Mouse (Mus musculus): ENCODE measurements at regions not wholly inside any gene's neighbourhood (a gene's known extent, or its start where the extent isn't known, plus 50 kb on each side); places are given as distances from the start of the nearest gene placed in this dataset.

DNA sequence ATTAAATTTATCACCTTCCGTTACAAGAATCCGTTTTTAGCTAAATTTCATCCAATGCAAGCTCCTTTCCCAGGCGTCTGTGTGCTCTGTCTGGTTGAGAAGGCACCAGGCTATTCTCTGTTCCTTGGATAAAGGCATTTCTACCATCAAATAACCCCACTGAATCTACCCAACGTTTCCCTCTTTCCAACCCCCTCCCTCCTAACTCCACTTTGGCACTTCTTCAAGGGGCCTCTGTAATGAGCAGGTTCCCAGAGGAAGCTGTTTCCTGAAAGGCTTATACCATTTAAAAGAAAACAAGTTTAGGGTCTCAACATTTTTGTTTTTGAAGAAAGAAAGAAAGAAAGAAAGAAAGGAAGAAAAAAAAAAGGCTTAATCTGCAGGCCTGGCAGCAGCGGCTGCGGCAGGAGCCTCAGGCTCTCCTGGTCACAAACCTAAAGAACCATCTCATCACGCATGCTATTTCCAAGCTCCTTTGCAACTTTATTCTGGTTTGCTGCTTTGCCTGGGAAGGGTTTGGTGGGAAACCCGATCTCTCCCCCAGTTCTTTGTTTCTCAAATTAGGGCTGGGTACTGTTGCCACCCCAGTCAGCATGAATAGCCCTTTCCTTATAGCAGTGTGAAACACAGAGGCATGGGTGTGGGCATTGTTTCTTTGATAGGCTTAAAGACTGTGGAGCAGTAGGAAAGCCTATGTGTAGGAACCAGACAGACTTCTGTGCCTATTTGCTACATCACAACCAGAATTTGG is 160.5 kb upstream of the Tnc start:
- no peak overlapping the region for H3K9ac ChIP-seq
- no peaks in the 10 kb centered on the region for H3K9me3 ChIP-seq (ENCODE audit: low read depth, low read length)
- no peak for DNase-seq
- WGBS = 58% methylated on average over 8 of the region's 8 CpGs
- H3K4me1 ChIP-seq (ENCODE audit: insufficient read depth) = no peaks in the 10 kb centered on the region
- no peak overlapping the region for H3K4me3 ChIP-seq (ENCODE audit: low read depth, low read length)
- no peaks in the 10 kb centered on the region for H3K27me3 ChIP-seq (ENCODE audit: insufficient read depth, low read length)
- H3K4me2 ChIP-seq = no peak overlapping the region
- no peak for ATAC-seq (ENCODE audit: insufficient read depth)
- no peaks in the 10 kb centered on the region for H3K36me3 ChIP-seq (ENCODE audit: insufficient read depth)
- H3K27ac ChIP-seq (ENCODE audit: low read depth) = no peak overlapping the region
- no peak for TF ChIP-seq CTCF (IDR thresholded peaks at IDR 0.05; ENCODE audit: low read depth)

DNA sequence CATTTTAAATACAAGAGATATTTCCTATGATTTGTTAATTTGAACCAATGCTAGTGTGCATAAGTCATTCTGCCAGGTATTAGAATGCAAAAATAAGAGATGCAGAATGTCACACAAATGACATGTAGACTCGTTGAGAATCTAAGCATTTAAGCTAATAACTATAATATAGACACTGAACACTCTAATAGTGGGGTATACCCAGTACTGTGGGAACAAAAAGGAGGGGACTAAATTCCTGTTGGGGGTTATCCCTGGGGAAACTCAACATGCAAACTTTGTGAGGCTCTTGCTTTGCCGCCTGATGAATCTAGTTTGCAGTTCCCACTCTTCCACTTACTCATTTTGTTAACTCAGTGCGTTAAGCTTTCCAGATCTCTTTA is 154.0 kb upstream of the Tnc start:
- DNase-seq = no peak
- WGBS = 76% methylated on average over 3 of the region's 3 CpGs
- Histone ChIP-seq H3K27me3 (ENCODE audit: insufficient read depth, low read length) (no peaks in the 10 kb centered on the region), H3K36me3 (ENCODE audit: insufficient read depth) (no peaks in the 10 kb centered on the region), H3K4me3 (ENCODE audit: low read depth, low read length) (no peak overlapping the region), H3K9me3 (ENCODE audit: low read depth, low read length) (no peaks in the 10 kb centered on the region), H3K4me2 (no peak overlapping the region), H3K9ac (no peak overlapping the region), H3K27ac (ENCODE audit: low read depth) (no peak overlapping the region), H3K4me1 (ENCODE audit: insufficient read depth) (peaks cover 4% of the 10 kb centered on the region; the same call in 1 of the 2 replicates)
- TF ChIP-seq CTCF (IDR thresholded peaks at IDR 0.05; ENCODE audit: low read depth) = no peak
- no peak for ATAC-seq (ENCODE audit: insufficient read depth)

DNA sequence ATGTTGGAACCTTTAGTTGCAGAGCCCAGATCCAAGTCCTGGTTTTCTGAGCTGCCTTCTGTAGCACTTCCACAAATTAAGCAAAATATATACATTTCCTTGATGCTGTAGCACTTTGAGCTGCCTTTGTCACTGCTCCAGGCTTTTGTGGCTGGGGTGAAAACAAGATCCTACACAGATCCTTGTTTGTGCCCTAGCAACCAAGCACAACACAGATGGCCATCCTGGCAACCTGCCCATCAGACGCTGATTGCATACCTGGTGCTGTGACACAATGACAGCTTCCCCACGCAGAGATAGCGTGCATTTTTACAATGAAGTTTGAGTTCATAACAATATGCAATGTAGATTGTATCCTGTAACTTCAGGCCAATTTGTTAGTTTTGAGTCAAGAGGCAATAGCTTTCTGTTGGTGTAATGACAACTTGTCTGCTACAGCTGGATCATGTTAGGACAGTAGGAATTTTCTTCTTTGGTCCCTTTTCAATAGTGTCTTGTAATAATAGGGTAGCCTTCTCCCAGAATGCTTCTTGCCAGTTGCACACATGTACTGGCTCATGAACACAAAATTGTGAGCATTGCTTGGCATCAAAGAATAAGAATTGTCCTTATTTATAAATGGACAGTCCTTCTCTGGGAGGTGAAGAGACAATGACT is 153.5 kb upstream of the Tnc start:
- WGBS = 34% methylated on average over 3 of the region's 3 CpGs
- Histone ChIP-seq H3K4me3 (ENCODE audit: low read depth, low read length) (no peak overlapping the region), H3K4me1 (ENCODE audit: insufficient read depth) (peaks cover 4% of the 10 kb centered on the region; the same call in 1 of the 2 replicates), H3K9ac (no peak overlapping the region), H3K27me3 (ENCODE audit: insufficient read depth, low read length) (no peaks in the 10 kb centered on the region), H3K27ac (ENCODE audit: low read depth) (0 out of 2 replicates have a peak overlapping the region, but pooled peaks have one; percentile 60), H3K4me2 (no peak overlapping the region), H3K9me3 (ENCODE audit: low read depth, low read length) (no peaks in the 10 kb centered on the region), H3K36me3 (ENCODE audit: insufficient read depth) (no peaks in the 10 kb centered on the region)
- DNase-seq (peak; percentile 68), ATAC-seq (ENCODE audit: insufficient read depth) (peak; percentile 77)
- no peak for TF ChIP-seq CTCF (IDR thresholded peaks at IDR 0.05; ENCODE audit: low read depth)

DNA sequence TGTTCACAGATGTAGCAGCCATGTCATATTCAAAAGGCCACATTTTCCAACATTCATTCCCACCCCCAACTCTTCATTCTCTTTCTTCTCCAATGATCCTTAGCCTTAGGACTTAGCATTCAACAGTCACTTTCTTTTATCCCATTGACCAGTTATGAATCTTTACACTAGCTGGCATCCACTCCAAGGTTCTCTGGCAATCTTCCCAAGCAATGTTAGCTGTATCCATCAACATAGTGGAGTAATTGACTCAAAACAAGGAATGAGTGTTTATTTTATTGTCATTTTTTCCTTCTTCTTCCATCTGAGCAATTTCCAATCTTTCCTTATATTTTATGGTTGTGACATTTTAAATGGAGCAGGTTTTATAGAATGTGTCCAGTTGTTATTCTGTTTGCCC is 138.2 kb upstream of the Tnc start:
- H3K4me1 ChIP-seq (ENCODE audit: insufficient read depth) = no peaks in the 10 kb centered on the region
- no peaks in the 10 kb centered on the region for H3K9me3 ChIP-seq (ENCODE audit: low read depth, low read length)
- no peak overlapping the region for H3K4me3 ChIP-seq (ENCODE audit: low read depth, low read length)
- no peak overlapping the region for H3K4me2 ChIP-seq
- TF ChIP-seq CTCF (IDR thresholded peaks at IDR 0.05; ENCODE audit: low read depth) = no peak
- no peaks in the 10 kb centered on the region for H3K27me3 ChIP-seq (ENCODE audit: insufficient read depth, low read length)
- ATAC-seq (ENCODE audit: insufficient read depth) (no peak), DNase-seq (peak; percentile 64)
- H3K36me3 ChIP-seq (ENCODE audit: insufficient read depth) = no peaks in the 10 kb centered on the region
- no peak overlapping the region for H3K27ac ChIP-seq (ENCODE audit: low read depth)
- H3K9ac ChIP-seq = no peak overlapping the region

DNA sequence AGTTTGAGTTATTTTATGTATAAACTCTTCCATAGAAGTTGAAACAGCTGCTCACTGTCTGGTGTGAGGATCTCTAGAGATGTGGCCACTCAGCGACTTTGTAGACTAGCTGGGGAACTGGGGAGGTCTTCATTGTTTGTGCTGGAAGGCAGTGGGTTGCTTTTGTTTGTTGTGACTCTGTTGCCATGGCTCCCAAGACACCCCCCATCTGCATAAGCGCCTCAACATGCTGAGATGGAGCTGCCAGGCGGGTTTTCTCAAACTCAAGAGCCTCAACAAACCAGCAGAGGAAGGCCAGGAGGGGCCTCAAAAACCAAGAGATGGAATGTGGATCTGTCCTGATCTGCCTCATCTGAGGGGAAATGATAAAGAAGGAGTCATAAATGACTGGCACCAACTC is 129.1 kb upstream of the Tnc start:
- no peaks in the 10 kb centered on the region for H3K4me1 ChIP-seq (ENCODE audit: insufficient read depth)
- H3K27me3 ChIP-seq (ENCODE audit: insufficient read depth, low read length) = no peaks in the 10 kb centered on the region
- H3K4me2 ChIP-seq = no peak overlapping the region
- no peaks in the 10 kb centered on the region for H3K36me3 ChIP-seq (ENCODE audit: insufficient read depth)
- DNase-seq (peak; percentile 56), ATAC-seq (ENCODE audit: insufficient read depth) (peak; percentile 71; the same call in 1 of the 2 replicates)
- H3K27ac ChIP-seq (ENCODE audit: low read depth) = no peak overlapping the region
- H3K4me3 ChIP-seq (ENCODE audit: low read depth, low read length) = no peak overlapping the region
- 32% methylated on average over 3 of the region's 3 CpGs for WGBS
- H3K9me3 ChIP-seq (ENCODE audit: low read depth, low read length) = no peaks in the 10 kb centered on the region
- no peak overlapping the region for H3K9ac ChIP-seq
- TF ChIP-seq CTCF (IDR thresholded peaks at IDR 0.05; ENCODE audit: low read depth) = no peak

DNA sequence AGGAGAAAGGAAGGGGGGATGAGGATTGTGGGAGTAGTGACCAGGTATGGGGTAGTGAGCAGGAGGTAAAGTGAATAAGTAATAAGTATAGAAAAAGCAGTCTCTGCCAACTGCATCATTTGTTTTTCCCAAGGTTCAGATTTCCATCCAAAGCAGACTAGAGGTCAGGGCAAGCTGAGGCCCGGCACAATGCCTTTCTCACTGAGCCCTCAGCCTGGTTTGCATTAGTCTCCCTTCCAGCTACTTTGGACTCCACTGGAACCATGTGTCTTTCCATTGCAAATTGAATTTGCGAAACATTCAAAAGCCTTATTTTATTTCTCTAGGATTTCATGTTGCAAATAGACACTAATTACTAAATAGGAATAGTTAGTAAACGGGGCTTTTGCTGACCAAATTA is 124.7 kb upstream of the Tnc start:
- Histone ChIP-seq H3K27me3 (ENCODE audit: insufficient read depth, low read length) (no peaks in the 10 kb centered on the region), H3K9me3 (ENCODE audit: low read depth, low read length) (no peaks in the 10 kb centered on the region), H3K36me3 (ENCODE audit: insufficient read depth) (no peaks in the 10 kb centered on the region), H3K27ac (ENCODE audit: low read depth) (no peak overlapping the region), H3K4me2 (no peak overlapping the region), H3K4me1 (ENCODE audit: insufficient read depth) (no peaks in the 10 kb centered on the region), H3K4me3 (ENCODE audit: low read depth, low read length) (no peak overlapping the region), H3K9ac (no peak overlapping the region)
- TF ChIP-seq CTCF (IDR thresholded peaks at IDR 0.05; ENCODE audit: low read depth) = no peak
- DNase-seq = no peak
- ATAC-seq (ENCODE audit: insufficient read depth) = no peak
- 77% methylated on average over 3 of the region's 3 CpGs for WGBS

DNA sequence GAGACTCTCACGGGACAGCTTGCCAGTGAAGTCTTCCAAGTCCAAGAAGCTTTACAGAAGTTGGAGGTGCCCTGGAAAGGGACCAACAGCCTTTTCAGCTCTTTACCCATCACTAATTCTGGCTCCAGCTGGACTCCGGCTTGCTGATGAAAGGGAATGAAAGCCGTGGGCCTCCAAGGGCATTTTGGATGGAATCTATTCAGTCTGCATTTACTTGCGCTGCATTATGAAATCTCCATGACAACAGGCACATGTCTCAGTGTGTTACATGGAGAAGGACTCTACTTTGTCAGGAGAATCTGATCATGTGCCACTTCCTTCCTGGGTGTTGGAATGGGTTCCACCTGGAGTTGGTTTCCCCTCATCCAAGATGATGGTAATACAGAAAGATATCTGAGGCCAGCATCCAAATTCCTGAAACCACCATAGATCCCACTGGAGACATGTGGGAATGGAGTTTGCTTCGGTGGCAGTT is 102.2 kb upstream of the Tnc start:
- no peak overlapping the region for H3K9ac ChIP-seq
- no peaks in the 10 kb centered on the region for H3K36me3 ChIP-seq (ENCODE audit: insufficient read depth)
- H3K27me3 ChIP-seq (ENCODE audit: insufficient read depth, low read length) = no peaks in the 10 kb centered on the region
- H3K4me1 ChIP-seq (ENCODE audit: insufficient read depth) = 0 out of 2 replicates have a peak, but pooled peaks cover 2% of the 10 kb centered on the region
- no peak overlapping the region for H3K27ac ChIP-seq (ENCODE audit: low read depth)
- H3K4me2 ChIP-seq = no peak overlapping the region
- ATAC-seq (ENCODE audit: insufficient read depth) = peak; percentile 66; the same call in 1 of the 2 replicates
- TF ChIP-seq CTCF (IDR thresholded peaks at IDR 0.05; ENCODE audit: low read depth) = no peak
- H3K9me3 ChIP-seq (ENCODE audit: low read depth, low read length) = no peaks in the 10 kb centered on the region
- DNase-seq = peak; percentile 73
- 53% methylated on average over 5 of the region's 5 CpGs for WGBS
- H3K4me3 ChIP-seq (ENCODE audit: low read depth, low read length) = no peak overlapping the region
